ENCODE assay signal across 10 mouse cellular contexts in genomic region chr4:55292277-55292676, GRCm38 (mm10). TPM values are rescaled to one million over a fixed set of nuclear protein-coding genes. Genes with fewer than 3 reads are reported as not detected.
A peak's percentile ranks its signal among the peaks of the same experiment; 100 is the strongest.
DNase-seq lines count a peak whose midpoint lies in the region; ATAC-seq and TF ChIP-seq lines count a peak whose summit lies in the region.
"Had no signal": no experiment of that assay in that cellular context is flagged by ENCODE, and none has a peak within 500 bp of the region (broad histone marks: within the 10 kb centered on the region; RNA-seq: fewer than 3 reads in every experiment).

No protein-coding gene starts in this region.

- no peak for DNase-seq in kidney, postnatal 0 days (ENCODE audit: low spot score)
- no peak for DNase-seq in kidney, adult 18-20 months
- DNase-seq in B cell, adult 2 months: peak; percentile 45 to 54
- peak; percentile 52 for DNase-seq in ES-E14 (ENCODE audit: low read depth, low spot score)
- peak in 2 of 3 experiments; percentile 33 to 34 for DNase-seq in liver, embryonic 14.5 days (ENCODE audit: low read depth in 3 of 3, low spot score in 3 of 3)
- DNase-seq in urinary bladder, adult 18-20 months (ENCODE audit: low spot score in 2 of 2): no peak

- H3K9me3 ChIP-seq in kidney, postnatal 0 days (replicated peaks; ENCODE audit: low read length): no peaks in the 10 kb centered on the region
- H3K9me3 ChIP-seq in ES-E14 (ENCODE audit: control insufficient read depth, insufficient read depth, low read depth, low read length): no peaks in the 10 kb centered on the region
- H3K9me3 ChIP-seq in liver, embryonic 14.5 days (ENCODE audit: control insufficient read depth, low read length): no peaks in the 10 kb centered on the region
- H3K9me3 ChIP-seq in hindbrain, embryonic 13.5 days: no peaks in the 10 kb centered on the region
- H3K9me3 ChIP-seq: limb, embryonic 13.5 days had no signal

- no peaks in the 10 kb centered on the region for H3K36me3 ChIP-seq in kidney, postnatal 0 days (ENCODE audit: insufficient read depth, low read length)
- H3K36me3 ChIP-seq in ES-E14 (ENCODE audit: control insufficient read depth, insufficient read depth, low read length, poor library complexity, severe bottlenecking): no peaks in the 10 kb centered on the region
- no peaks in the 10 kb centered on the region for H3K36me3 ChIP-seq in liver, embryonic 14.5 days (replicated peaks; ENCODE audit: control insufficient read depth, insufficient read depth, low read depth)
- H3K36me3 ChIP-seq in hindbrain, embryonic 13.5 days: no peaks in the 10 kb centered on the region
- H3K36me3 ChIP-seq: limb, embryonic 13.5 days had no signal

- no peak overlapping the region for H3K4me3 ChIP-seq in kidney, postnatal 0 days (replicated peaks; ENCODE audit: low read depth, low read length)
- no peak overlapping the region for H3K4me3 ChIP-seq in ES-E14 (ENCODE audit: insufficient read depth in 1 of 2, low read depth in 1 of 2, low read length in 2 of 2, poor library complexity in 1 of 2, severe bottlenecking in 1 of 2)
- H3K4me3 ChIP-seq in liver, embryonic 14.5 days (ENCODE audit: insufficient read depth in 1 of 2, low read depth in 2 of 2, low read length in 2 of 2): no peak overlapping the region
- H3K4me3 ChIP-seq in hindbrain, embryonic 13.5 days: no peak overlapping the region
- H3K4me3 ChIP-seq: erythroblast, embryonic 14.5 days; limb, embryonic 13.5 days had no signal

- H3K27me3 ChIP-seq in kidney, postnatal 0 days (ENCODE audit: insufficient read depth, low read length): no peaks in the 10 kb centered on the region; the same call in 1 of the 2 replicates
- H3K27me3 ChIP-seq in liver, embryonic 14.5 days (ENCODE audit: control insufficient read depth, insufficient read depth, low read length): no peaks in the 10 kb centered on the region
- peaks cover 9% of the 10 kb centered on the region for H3K27me3 ChIP-seq in hindbrain, embryonic 13.5 days
- H3K27me3 ChIP-seq: limb, embryonic 13.5 days had no signal

- TF ChIP-seq CTCF in kidney, postnatal 0 days (IDR thresholded peaks at IDR 0.05; ENCODE audit: low read depth): peak; percentile 60
- peak; percentile 74 for TF ChIP-seq CTCF in liver, embryonic 14.5 days (IDR thresholded peaks at IDR 0.05; ENCODE audit: low read depth)

- H3K9ac ChIP-seq in kidney, postnatal 0 days (ENCODE audit: low read depth, low read length): no peak overlapping the region
- no peak overlapping the region for H3K9ac ChIP-seq in ES-E14 (ENCODE audit: insufficient read depth, low read depth, low read length, poor library complexity, severe bottlenecking)
- no peak overlapping the region for H3K9ac ChIP-seq in liver, embryonic 14.5 days (replicated peaks)
- H3K9ac ChIP-seq in hindbrain, embryonic 13.5 days: no peak overlapping the region
- H3K9ac ChIP-seq: limb, embryonic 13.5 days had no signal

- WGBS in kidney, postnatal 0 days: 85% methylated on average over 5 of the region's 5 CpGs
- WGBS in liver, embryonic 14.5 days (ENCODE audit: insufficient replicate concordance): 46% methylated on average over 5 of the region's 5 CpGs
- 92% methylated on average over 5 of the region's 5 CpGs for WGBS in hindbrain, embryonic 13.5 days

- H3K27ac ChIP-seq in kidney, postnatal 0 days: no peak overlapping the region
- H3K27ac ChIP-seq in ES-E14 (ENCODE audit: insufficient read depth, low read depth, low read length, poor library complexity, severe bottlenecking): no peak overlapping the region
- H3K27ac ChIP-seq in liver, embryonic 14.5 days: no peak overlapping the region
- no peak overlapping the region for H3K27ac ChIP-seq in hindbrain, embryonic 13.5 days
- H3K27ac ChIP-seq: limb, embryonic 13.5 days had no signal

- in situ Hi-C loops in ES-E14 (cut with MboI; ENCODE audit: low sequenced_read_pairs in 2 of 2, unreplicated experiment in 2 of 2): no loop called here

- H3K4me2 ChIP-seq in kidney, postnatal 0 days (ENCODE audit: low read length): no peak overlapping the region
- no peak overlapping the region for H3K4me2 ChIP-seq in liver, embryonic 14.5 days (ENCODE audit: low read depth)
- no peak overlapping the region for H3K4me2 ChIP-seq in hindbrain, embryonic 13.5 days

- no peak for ATAC-seq in kidney, postnatal 0 days (replicated peaks; ENCODE audit: low FRiP score, low read depth)
- no peak for ATAC-seq in liver, embryonic 14.5 days (ENCODE audit: insufficient read depth)
- ATAC-seq in erythroid progenitor cell, adult 5-6 weeks (replicated peaks; ENCODE audit: low FRiP score, poor library complexity, severe bottlenecking): no peak
- no peak for ATAC-seq in hindbrain, embryonic 13.5 days (ENCODE audit: low FRiP score)

- H3K4me1 ChIP-seq in kidney, postnatal 0 days (replicated peaks; ENCODE audit: insufficient read depth, low read length): no peaks in the 10 kb centered on the region
- peaks cover 2 to 4% of the 10 kb centered on the region in 2 experiments; a peak in 2 of 4 replicates for H3K4me1 ChIP-seq in ES-E14 (ENCODE audit: control insufficient read depth in 2 of 2, insufficient read depth in 2 of 2, low read length in 2 of 2, poor library complexity in 1 of 2)
- peaks cover 4 to 8% of the 10 kb centered on the region in 2 experiments for H3K4me1 ChIP-seq in liver, embryonic 14.5 days (replicated peaks; ENCODE audit: control insufficient read depth in 2 of 2, insufficient read depth in 2 of 2, low read length in 1 of 2)
- H3K4me1 ChIP-seq in hindbrain, embryonic 13.5 days (replicated peaks): peaks cover 20% of the 10 kb centered on the region

- TF ChIP-seq EP300 in liver, embryonic 14.5 days (IDR thresholded peaks at IDR 0.05; ENCODE audit: low read depth): no peak

TF ChIP-seq in ES-E14, 5 proteins besides CTCF, POLR2A, EP300 and RAD21:
- peak; percentile 34; the same call in 1 of the 2 replicates for TF ChIP-seq ZC3H11A (IDR thresholded peaks at IDR 0.05; ENCODE audit: borderline replicate concordance, low read depth, low read length)
- TF ChIP-seq CHD2 (IDR thresholded peaks at IDR 0.05; ENCODE audit: low read depth, low read length): no peak

RNA-seq across cellular contexts. Expression of gene Rad23b, which starts 57.6 kb away (rescaled TPM):
- polyA plus RNA-seq in kidney, postnatal 0 days (2015; fragmentation: Nextera tagmentation; extraction: Ambion mirVana): 72.5 and 79.7 TPM in 2 replicates
- total RNA-seq in ES-E14 (2012; rRNA removed): 179 and 188 TPM in 2 replicates
- 36.5 and 49.2 TPM in 2 replicates for polyA plus RNA-seq in liver, embryonic 14.5 days (2012; rRNA removed)
- polyA plus RNA-seq in liver, embryonic 14.5 days (2014; fragmentation: Nextera tagmentation; extraction: Ambion mirVana): 36.3 and 37.3 TPM in 2 replicates
- 31.4 and 41.1 TPM in 2 replicates for total RNA-seq in erythroid progenitor cell, adult 5-6 weeks (2015; ENCODE audit: low replicate concordance)
- 25.6 and 37.5 TPM in 2 replicates for total RNA-seq in erythroid progenitor cell, adult 5-6 weeks (2017; ENCODE audit: low replicate concordance)
- 86.2 and 92.6 TPM in 2 replicates for polyA plus RNA-seq in hindbrain, embryonic 13.5 days (2015; fragmentation: Nextera tagmentation; extraction: Ambion mirVana)

Comparison
In these comparisons a context has a peak if more than half of its experiments do, and no peak if none do; other contexts are left out.
1. DNase-seq: peak in B cell, adult 2 months (2 of 2), ES-E14 (single experiment) and liver, embryonic 14.5 days (2 of 3); none in kidney, postnatal 0 days (single experiment), kidney, adult 18-20 months (single experiment) and urinary bladder, adult 18-20 months (0 of 2).